Mouse (Mus musculus) kidney, postnatal 36 days (tissue): ENCODE results near the gene Nphs1.

Experiments used
- DNase-seq, 2 experiments: peaks; one replicate each; pipeline ENCODE4 v3.0.0; 2021 to 2022; ENCODE audit warnings: mixed read lengths in 2 of 2

Nphs1 gene

DNA sequence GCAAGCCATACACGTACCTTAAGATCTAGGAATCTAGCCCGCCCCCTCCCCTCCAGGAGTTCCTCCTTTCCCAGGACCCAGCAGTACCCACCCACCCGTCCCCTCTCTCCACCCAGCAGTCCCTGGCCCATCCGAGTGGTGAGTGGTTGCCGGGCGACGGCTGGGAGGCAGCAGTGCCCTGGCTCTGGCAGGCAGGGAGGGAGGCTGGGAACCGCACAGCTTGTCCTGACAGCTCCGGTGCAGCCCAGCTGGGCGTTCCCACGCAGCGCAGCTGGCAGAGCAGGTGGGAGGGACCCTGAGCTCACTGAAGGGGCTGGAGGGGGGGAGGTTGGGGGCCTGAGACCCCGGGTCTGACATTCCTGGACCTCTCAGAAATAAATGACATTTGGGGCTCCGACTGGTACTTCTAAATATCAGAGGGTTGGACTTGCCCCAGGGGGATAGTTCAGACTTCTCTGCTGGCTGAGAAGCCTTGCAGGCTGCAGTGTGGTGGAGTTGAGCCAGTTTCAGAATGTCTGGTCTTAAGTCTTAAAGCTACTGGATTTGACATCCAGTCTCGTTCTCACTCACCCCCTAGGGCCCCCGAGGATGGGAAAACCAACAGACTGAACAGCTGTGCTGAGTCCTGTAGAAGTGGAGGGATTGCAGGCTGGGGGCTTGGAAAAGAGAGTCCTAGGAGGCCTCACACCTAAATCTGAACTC, at the start of gene Nphs1, which contains the start of gene Kirrel2:
Gene Nphs1, plus strand, starts transcription at position 687 of the 702 bp plus-strand sequence.
Gene Kirrel2, minus strand, starts transcription at position 62 of the 702 bp plus-strand sequence.
- DNase-seq, result peak in 1 of 2 experiments; percentile 12

DNA sequence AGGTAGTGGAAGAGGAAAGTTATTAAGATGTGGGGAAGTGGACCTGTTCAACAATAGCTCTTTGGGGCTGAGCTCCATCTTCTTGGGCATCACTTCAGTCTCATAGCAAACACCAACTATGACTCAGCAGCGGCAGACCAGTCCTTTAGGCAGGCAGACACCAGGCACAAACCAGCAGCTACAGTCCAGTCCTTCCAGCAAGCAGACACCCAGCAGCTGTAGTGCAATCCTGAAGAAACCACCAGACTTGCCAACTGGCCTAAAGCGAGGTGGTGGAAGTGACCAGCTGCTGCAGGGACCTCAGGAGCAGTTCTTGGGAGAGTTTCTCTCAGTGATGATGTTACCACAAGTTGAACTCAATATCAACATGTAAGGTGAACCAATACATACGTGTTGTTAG, 49.5 kb upstream of the Nphs1 start:
- no peak for DNase-seq

GRCm38 (mm10) chr7:30409789-30410188, 48.3 kb upstream of the Nphs1 start:
- no peak for DNase-seq

GRCm38 (mm10) chr7:30411023-30411422, 47.1 kb upstream of the Nphs1 start:
- no peak for DNase-seq

- DNase-seq, result no peak
These were observed 45.4 kb upstream of the Nphs1 start for GRCm38 (mm10) chr7:30412735-30413147.

- DNase-seq, result no peak
These were observed 44.5 kb upstream of the Nphs1 start, which contains the start of gene Tyrobp for GRCm38 (mm10) chr7:30413596-30413995. TSS of gene Tyrobp (plus strand) at chr7:30413760.

DNA sequence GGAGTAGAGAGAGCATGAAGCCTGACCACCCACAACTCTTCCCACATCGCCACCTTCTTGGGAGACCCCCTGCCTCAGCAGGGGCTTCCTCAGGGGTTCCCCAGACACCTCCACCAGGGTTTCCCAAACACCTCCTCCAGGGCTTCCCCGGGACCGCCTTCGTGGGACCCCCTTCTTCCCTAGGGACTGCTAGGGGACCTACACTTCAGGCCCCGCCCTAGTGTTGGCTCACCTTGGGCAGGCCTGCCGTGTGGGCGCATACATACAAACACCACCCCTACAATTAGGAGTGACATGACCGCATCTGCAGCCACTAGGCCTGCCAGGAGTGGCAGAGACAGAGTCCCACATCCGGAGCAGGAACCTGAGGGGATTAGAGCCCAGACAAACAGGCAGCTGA, 40.3 kb upstream of the Nphs1 start:
- no peak for DNase-seq

DNA sequence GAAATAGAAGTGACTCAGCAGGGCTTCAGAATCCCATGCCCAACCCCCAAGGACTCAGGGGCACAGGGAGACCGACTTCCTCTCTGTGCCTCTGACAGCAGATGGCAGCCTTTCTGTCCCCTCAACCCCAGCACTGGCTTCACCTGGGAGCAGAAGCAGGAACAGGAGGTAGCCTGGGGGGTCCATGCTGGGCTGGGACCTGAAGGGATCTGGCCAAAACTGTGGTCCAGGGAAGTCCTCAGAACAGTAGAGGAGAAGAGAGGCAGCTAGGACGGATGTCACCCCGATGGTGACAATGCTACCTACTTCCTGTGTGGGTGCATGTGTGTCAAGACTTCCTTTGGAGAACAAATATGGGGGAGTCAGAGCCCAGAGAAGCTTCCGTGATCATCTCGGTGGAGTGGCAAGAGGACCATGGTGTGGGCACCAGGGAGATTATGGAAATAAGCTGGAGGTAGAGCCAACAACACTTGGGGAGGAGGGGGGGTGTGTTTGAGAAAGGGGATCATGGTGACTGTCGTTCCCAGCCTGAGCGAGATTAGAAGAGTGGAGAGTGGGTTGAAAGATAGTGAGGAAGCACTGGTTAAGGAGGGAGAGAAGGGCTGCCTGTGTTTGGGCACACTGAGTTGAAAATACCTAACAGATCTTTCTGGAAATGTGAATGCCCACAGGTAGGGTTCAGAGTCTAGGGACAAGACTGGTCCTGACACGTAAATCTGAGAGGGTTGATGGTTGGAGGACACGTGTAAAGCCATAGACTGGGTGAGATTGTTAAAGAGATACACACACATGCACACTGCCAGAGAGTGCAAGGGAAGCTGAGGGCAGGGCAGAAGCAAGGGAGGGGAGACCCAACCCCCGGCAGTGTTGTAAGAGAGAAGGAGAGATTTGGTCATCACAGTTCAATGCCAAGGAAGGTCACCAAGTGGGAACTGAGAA, 38.3 kb upstream of the Nphs1 start, which contains the start of gene Hcst:
Gene Hcst, minus strand, starts transcription at position 294 of the 939 bp plus-strand sequence.
- no peak for DNase-seq

- no peak for DNase-seq
These were observed 37.4 kb upstream of the Nphs1 start for GRCm38 (mm10) chr7:30420673-30421072.

- peak; percentile 72 to 84 for DNase-seq
These were observed 36.8 kb upstream of the Nphs1 start, which contains the start of gene Nfkbid for GRCm38 (mm10) chr7:30421175-30421889. TSS of gene Nfkbid (plus strand) at chr7:30421732.

DNA sequence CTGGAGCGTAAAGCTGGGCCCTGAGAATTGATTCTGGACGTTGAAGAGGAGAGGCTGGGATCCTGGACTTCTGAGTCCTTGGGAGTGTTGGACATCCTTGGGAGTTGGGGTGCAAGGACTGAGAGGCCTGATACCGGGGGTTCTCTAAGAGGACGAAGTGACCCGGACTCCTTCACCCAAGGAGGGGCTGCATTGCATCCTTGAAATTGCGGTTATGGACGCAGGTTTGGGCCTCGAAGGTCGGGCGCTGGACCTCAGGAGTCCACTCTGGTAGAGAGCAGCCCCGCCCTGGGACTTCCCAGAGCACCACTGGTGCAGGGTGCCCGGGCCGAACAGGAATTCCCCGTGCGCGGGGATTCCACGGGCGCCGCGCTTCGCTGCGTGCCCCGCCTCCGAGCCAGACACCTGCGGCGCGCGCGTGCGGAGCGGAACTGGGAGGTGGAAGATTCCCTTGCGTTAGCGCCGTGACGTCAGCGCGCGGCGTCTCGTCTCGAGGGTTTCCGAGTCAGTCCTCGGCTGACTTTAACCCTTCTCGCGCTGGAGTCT, 36.2 kb upstream of the Nphs1 start:
- peak; percentile 86 to 93 for DNase-seq

- no peak for DNase-seq
These were observed 35.6 kb upstream of the Nphs1 start for GRCm38 (mm10) chr7:30422560-30422959.

DNA sequence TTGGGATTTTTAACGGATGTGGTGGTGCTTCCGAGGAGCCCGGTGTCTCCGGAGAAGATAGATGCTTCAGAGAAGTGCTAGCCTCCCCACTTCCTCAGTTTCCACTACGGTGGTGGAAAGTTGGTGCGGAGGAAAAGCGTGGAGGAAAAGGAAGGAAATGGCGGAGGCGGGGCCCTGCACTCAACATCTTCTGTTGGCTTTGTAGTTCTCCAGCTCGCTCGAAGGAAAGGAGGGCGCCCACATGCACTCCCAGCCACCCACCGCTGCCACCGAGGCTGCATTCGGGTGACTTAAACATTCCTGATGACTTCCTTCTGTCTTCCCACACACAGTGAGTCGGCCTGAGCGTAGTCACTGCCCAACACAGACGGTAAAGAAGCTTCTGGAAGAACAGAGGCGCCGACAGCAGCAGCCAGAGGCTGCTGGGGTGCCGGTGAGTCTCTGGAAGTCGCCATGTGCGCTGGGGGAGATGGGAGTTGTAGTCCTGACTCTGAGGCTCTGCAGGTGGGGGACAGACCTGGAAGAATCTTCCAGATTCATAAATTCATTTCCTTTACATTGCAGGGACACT, 35.0 kb upstream of the Nphs1 start:
- peak; percentile 17 to 30 for DNase-seq

- no peak for DNase-seq
These were observed 28.8 kb upstream of the Nphs1 start for GRCm38 (mm10) chr7:30429327-30429726.

DNA sequence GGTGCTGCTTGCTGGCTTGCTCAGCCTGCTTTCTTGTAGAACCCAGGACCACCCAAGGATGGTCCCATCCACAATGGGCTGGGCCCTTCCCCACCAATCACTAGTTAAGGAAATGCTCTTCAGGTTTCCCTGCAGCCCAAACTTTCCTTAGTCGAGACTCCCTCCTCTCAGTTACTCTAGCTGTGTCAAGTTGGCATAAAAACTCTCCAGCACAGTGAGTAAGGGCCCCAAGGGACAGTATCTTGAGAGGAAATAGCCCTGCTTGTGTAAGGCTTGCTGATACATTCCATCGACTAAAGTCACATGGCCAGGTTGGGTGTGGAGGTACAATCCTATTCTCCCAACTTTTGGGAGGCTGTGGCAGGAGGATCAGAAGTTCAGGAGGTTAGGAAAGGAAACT, 27.9 kb upstream of the Nphs1 start:
- no peak for DNase-seq

DNA sequence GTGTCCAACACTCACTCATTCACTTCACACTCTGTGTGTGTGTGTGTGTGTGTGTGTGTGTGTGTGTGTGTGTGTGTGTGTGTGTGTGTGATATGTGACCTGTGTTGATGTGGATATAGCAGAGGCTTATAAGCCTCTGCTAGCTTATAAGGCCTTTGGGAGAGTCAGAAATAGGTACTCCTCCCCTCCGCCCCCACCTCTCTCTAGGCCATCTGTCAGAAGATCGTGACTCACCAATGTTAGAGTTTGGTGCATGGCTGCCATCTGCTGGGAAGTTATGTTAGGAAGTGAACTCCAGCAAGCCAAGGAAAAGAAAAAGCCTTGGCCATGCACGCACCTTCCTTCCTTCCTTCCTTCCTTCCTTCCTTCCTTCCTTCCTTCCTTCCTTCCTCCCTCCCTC, 26.3 kb upstream of the Nphs1 start:
- DNase-seq, result peak; percentile 66 to 80

DNA sequence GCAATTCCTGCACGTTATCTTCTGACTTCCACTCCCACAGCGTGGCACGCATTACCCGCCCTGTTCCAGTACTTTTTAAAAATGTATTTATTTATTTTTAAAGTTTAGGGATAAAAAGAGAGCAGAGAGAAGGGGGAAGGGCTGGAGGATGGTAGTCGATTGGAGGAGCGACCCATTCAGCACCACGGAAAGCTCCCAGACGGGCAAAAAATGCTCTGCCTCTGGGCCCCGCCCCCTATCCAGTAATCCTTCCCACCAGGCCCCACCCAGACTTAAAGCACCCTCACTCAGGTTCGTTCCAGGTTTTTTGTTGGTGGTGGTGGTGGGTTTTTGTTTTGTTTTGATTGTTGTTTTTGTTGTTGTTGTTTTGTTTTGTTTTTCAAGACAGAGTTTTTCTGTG, 23.9 kb upstream of the Nphs1 start:
- peak; percentile 58 to 87 for DNase-seq

DNA sequence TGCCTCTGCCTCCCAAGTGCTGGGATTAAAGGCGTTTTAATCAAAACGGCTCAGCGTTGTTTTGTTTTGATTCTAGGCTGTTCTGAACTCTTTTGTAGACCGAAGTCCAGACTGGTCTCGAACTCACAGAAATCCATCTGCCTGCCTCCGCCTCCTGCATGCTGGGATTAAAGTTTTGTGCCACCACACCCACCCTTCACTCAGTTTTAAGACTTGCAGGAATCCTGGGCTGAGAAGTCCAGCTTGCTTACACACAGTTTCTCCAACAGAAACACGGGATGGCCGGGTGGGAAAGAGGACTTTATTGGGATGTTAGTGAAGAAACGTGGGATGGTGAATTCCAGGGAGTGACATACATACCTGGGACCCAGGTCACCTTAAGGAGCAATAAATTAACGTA, 23.4 kb upstream of the Nphs1 start:
- no peak for DNase-seq

- DNase-seq, result no peak
These were observed 23.0 kb upstream of the Nphs1 start for GRCm38 (mm10) chr7:30435156-30435555.

DNA sequence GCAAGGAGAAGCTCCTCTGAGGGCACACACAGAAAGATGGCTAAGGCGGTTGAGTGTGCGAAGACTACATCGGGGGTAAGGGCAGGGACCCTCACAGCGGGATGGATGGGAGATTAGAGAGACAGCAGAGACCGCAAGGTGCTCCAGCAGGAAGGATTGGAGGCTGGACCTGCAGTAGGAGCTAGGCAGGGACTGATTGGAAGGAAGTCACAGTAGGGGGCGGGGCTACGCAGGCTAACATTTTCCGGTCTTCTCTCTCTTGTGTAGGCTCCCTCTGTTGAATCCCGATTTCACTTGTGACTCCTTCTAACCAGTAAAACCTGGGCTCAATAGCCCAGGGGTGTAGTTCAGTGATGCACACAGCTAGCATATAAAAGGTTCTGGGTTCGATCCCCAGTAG, 21.2 kb upstream of the Nphs1 start:
- DNase-seq, result no peak

- DNase-seq, result no peak
These were observed 18.4 kb upstream of the Nphs1 start for GRCm38 (mm10) chr7:30439734-30440133.

DNA sequence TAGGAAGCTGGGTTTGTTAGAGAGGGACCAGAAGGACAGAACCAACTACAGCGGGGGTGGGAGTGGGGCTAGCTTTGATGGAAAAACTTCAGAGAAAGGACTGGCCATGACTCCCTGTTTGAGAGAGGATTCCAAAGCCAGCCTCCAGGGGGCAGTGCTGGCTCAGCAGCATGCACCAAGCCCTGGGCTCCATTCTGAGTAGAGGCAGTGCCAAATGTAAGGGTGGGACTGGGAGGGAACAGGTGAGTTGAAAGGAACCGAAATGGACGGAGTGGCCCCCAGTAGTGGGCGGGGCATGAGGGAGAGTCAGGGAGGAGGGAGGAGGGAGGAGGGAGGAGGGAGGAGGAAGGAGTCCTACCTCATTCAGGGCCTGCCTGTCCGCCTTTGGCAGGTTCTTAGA, 17.4 kb upstream of the Nphs1 start:
- DNase-seq, result peak in 1 of 2 experiments; percentile 70
